Mouse (Mus musculus) cortical plate, adult 2 months (tissue): ENCODE data around the gene Olfr392.

Experiments
- CTCF ChIP-seq: fragments of 200-500 bp; IDR thresholded peaks from 2 replicates; pipeline ENCODE4 v1.5.1; 2011; ENCODE audit warnings: mild to moderate bottlenecking, control low read depth, low read length; ENCODE audit not compliant: insufficient read depth; ENCODE audit errors: extremely low read depth
- POLR2A ChIP-seq: fragments of 200-500 bp; IDR thresholded peaks from 2 replicates; pipeline ENCODE4 v1.6.1; 2011; ENCODE audit warnings: mild to moderate bottlenecking, low read length, control low read depth; ENCODE audit not compliant: insufficient read depth; ENCODE audit errors: extremely low read depth

DNA sequence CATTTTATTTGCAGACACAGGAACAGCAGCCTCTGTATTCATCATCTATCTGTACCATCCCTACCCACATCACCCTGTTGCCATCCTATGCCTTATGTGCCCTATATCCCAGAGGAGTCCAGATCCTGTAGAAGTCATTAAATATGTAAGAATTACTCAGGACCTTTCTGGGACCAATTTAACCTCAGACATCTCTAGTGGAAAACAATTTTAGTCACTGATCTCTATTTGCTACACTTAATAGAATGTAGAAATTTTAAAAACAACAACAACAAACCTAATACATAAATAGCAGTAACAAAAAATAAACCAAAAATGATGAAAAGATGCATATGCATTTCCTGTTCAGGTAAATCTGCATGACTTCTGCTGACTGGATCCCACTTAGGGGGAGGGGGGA, 34.5 kb upstream of the Olfr392 start, which contains the start of gene Olfr393:
- TF ChIP-seq CTCF (no peak), POLR2A (no peak)
